Mouse (Mus musculus): ENCODE results near the gene Ecsit.
"Not testable (repeated sequence)": the region's sequence is repeated elsewhere in the genome, so short reads cannot be mapped to it uniquely, and the experiment has no call there.

Gene Ecsit

DNA sequence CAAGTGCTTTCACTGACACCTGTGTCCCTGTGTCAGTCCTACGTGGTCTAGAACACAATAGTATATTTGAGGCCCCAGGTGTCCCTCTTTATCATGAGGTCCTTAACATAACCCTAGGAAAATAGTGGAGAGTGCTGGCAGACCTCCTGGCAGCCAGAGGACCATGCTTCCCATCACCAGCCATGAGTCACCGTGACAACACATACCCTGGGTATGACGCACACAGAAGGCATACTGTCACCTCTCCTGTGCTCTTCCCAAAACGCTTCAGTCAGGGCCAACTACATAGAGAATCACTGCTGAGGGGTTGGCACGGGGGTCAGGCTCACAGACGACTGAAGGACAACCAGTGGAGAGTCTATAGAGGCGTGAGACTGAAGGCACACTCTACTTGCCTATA, 4.7 kb upstream of the Ecsit start:
- DNase-seq (ENCODE audit: low spot score in 2 of 2) = no peak

GRCm38 (mm10) chr9:22089281-22089680, 4.0 kb upstream of the Ecsit start:
- DNase-seq (ENCODE audit: low spot score in 2 of 2) = no peak

GRCm38 (mm10) chr9:22087034-22087618, 1.9 kb upstream of the Ecsit start:
- DNase-seq (ENCODE audit: low spot score in 2 of 2) = no peak

DNA sequence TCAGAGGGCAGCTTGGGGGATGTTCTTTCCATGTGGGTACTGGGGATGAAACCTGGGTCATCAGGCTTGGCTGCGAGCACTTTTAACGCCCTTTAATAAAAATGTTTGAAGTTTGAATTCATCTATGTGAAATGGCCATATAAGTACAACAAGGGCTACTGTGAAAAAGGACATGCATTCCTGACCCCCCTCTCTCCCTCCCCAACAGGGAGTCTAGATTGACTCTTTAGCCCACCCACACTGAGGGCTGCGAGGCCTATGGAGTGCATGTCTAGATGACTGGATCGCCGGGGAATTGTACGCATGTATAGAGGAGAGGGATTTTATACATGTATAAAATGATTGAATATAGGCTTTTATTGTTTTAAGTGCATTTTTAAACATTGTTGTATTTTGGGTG, 774 bp upstream of the Ecsit start:
- no peak for DNase-seq (ENCODE audit: low spot score in 2 of 2)

- no peak for DNase-seq (ENCODE audit: low spot score in 2 of 2)
Observed at GRCm38 (mm10) chr9:22084667-22085021, 594 bp downstream of the Ecsit start.

- DNase-seq (ENCODE audit: low spot score in 2 of 2) = no peak
Observed at GRCm38 (mm10) chr9:22076223-22076622, 9.0 kb downstream of the Ecsit start.

GRCm38 (mm10) chr9:22075778-22076177, 9.5 kb downstream of the Ecsit start:
- DNase-seq (ENCODE audit: low spot score in 2 of 2) = not testable (repeated sequence)

DNA sequence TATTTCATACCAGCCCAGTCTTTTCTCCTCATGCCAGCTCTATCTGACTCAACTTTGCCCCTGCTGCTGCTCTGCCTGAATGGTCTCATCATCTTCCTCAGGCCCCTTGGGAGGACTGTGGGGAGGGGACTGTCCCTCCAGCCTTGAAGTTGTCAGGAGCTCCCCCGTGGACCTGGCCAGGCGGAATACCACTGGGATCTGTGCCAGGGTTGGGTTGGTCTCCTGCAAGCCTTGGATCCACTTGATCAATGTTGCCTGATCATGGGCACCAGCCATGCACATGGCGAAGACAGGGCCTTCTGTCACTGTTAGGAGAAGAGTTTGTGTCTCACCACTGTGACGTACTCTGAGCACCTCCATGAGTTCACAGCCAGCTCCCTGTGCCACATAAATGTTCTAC, 13.0 kb downstream of the Ecsit start:
- DNase-seq (ENCODE audit: low spot score in 2 of 2) = peak in 1 of 2 experiments; percentile 53

DNA sequence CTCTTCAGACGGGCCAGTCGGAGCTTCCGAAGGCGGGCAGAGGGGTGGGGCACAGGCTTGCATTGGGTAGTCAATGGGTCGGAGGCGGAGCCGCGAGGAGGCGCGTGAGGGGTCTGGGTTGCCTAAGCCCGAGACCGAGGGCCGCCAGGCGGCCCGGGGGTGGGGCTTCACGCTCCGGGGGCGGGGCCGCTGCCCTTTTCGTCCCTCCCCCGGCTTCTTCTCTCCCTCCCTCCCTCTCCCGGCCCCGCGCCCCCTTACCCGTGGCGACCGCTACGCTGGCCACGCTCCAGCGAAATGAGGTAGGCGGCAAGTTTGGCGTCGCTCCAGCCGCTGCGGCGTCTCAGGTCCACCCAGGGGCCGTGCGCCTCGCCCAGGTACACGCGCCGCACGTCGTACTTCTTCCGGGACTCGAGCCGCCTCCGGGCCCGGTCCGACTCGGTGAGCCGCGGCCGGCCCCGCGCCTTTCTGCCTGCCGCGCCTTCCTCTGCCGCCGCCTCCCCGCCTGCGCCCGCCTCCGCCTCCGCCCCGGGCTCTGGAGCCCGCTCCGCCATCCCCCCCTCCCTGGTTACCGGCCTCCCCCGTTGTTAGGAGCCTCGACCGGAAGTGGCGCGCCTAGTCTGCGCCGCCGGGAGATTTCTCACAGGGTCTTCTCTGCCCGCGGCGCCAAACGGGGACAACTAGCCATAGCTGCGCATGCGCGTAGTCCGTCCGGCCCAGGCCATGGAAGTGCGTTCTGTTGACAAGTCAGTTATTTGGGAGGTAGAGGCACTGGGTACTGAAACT, 14.3 kb downstream of the Ecsit start, which contains the start of the genes Gm49318 and Zfp653:
TSS of gene Gm49318 (minus strand) at position 469 of the 783 bp plus-strand sequence.
TSS of gene Zfp653 (minus strand) at position 586 of the 783 bp plus-strand sequence.
- DNase-seq (ENCODE audit: low spot score in 2 of 2) = peak; percentile 98 to 99

DNA sequence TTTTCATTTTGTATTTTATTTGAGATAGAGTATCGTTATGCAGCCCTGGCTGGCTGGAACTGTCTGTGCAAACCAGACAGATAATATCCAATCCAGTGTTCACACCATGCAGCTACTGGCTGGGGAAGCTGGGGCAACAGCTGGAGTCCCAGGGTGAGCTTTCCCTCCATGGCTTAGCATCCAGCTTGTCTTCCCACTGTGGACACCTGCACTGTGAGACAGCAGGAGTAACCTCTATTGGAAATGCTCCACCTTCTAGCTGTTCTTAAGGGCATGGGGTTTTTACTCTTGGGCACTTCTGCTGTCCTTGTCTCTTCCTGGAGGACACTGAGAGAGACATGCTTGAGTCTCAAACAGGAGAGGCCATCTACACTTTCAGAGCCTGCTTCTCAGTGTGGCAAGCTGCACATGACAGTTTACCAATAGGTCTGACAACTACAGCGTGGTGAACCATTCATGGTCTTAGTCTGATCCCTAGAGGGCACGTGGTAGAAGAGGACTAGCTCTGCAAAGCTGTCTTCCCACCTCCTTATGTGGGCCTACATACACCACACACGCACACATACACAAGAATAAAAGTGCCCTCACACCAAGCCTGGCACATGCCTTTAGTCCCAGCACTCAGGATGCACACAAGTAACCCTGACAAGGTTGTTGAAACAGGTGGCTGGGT, 15.2 kb downstream of the Ecsit start:
- no peak for DNase-seq (ENCODE audit: low spot score in 2 of 2)

DNA sequence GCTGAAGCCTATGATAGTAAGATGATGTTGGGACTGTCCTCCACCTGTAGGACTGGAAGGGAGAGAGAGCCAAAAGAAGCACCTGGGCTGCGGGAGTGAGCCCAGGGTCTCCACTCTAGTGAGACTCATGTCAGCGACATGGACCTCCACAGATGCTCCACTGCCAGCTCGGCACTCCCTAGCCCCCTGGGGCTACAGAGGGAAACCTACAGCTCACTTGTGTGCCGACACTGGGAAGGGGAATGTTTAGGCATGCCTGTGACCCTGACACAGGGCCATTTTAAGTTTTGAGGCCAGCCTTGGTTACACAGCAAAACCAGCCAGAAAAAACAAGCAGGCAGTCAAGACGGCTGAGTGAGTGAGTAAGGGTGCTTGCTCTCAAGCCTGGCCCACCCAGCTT, 18.0 kb downstream of the Ecsit start:
- no peak for DNase-seq (ENCODE audit: low spot score in 2 of 2)

- DNase-seq (ENCODE audit: low spot score in 2 of 2) = peak in 1 of 2 experiments; percentile 66
Observed at GRCm38 (mm10) chr9:22066433-22066832, 18.8 kb downstream of the Ecsit start.

DNA sequence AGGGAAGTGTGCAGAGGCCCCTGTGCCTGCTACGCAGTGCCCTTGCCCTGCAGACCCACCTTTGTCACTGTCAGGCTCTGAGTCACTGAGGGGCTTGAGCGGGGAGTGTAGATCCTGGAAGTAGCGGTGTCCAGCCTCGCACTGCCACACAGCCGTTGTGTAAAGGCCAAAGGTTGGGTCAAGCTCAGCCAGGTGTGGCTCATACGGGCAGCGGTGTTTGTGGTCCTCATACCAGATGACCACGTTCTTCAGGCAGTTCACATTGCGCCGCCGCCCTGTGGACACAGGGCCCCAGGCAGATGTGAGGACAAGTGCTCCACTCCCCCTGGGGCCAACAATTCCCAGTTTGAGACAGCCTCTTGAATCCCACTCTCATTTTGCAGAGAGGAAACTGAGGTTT, 19.6 kb downstream of the Ecsit start:
- no peak for DNase-seq (ENCODE audit: low spot score in 2 of 2)

DNA sequence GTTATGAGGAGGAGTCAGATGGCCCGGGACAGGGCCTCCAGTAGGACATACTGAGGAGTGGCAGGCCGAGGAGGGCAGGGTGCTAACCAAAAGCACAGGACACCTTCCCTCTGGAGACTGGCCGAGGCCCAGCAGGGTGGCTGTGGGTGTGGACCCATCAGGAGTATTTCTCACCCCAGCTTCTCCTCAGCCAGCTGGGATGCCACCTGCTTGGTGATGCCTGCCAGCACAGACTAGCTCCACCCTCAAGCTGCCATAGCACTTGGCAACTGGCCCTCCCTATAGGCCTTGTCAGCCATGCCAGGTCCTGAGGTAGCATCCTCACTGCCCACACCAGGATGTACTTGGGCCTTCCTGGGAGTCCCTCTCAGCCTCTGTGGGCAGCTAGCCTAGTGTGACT, 20.9 kb downstream of the Ecsit start:
- peak; percentile 50 to 62 for DNase-seq (ENCODE audit: low spot score in 2 of 2)

DNA sequence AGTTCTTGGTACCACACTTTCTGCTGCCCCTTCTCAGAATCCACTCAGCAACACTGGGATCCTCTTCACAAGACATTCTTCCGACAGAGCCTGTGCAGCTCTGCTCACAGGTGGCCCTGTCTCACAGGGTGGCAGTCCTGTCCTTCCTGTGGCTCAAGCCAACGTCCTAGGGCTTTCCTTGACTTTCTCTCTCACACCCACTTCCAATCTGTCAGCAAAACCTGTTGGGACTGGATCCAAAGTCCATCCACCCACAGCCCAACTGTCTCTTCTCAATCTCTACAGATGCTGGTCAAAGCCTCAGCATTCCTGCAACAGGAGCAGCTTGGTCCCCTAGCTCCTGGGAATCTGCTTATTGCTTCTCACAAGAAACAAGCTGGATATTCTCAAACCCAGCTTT, 23.9 kb downstream of the Ecsit start:
- DNase-seq (ENCODE audit: low spot score in 2 of 2) = peak; percentile 45 to 63

DNA sequence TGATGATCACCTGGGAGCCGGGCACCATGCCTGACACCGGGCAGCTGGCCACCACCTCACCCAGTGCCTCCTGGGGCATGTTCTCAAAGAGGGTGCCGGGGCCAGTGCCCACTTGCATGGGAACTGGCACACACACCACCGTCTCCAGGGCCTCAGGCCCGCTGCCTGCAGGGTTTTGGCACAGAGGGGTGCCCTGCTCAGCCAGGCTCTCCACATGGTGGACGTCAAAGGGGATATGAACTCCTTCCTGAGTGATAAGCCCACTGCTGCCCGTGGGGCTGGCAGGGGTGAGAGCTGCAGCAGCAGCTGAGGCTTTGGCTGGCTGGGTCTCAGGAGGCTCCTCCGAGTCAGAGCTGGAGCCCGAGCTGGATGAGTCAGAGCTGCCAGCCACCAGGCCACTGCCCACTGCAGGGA, 27.2 kb downstream of the Ecsit start:
- peak; percentile 53 to 61 for DNase-seq (ENCODE audit: low spot score in 2 of 2)

DNA sequence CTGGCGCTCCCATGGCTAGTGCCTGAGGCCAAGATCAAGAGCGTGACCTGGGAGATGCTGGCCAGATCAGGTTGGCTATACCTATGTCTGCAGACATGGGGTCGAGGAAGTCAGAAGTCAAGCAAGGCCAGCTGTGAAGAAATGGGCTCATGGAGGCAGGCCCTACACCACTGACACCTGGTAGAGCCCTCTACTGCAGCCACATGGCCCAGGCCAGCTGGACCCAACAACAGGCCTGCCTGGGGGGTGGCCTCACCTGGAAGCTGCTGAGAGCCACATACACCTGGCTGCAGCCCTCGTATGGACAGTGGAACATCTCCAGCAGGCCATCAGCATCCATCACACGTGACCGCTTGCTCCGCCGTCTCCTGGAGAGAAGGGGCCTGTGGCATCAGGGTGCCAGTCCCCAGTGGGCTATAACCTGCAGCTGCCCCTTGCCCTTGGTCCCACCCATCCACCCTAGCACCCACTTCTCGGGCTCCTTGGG, 28.2 kb downstream of the Ecsit start:
- DNase-seq (ENCODE audit: low spot score in 2 of 2) = peak; percentile 29 to 54

GRCm38 (mm10) chr9:22056303-22056910, 28.8 kb downstream of the Ecsit start:
- DNase-seq (ENCODE audit: low spot score in 2 of 2) = peak; percentile 26 to 48

DNA sequence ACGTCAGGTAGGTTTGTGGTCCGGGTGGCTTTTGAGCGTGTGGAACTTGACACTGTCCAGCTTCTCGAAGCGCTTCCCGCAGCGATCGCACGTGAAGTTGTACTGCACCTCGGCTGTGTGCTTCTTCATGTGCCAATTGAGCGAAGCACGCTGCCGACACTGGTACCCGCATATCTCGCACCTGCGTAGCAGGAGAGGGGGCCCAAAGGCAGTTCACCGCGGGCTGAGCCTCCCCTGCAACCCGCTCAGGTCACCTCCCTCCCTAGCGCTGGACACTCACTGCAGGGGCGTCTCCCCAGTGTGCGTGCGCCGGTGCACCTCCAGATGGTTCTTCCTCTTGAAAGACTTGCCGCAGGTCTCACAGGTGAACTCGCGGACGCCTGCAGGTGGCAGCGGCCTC, 29.5 kb downstream of the Ecsit start:
- DNase-seq (ENCODE audit: low spot score in 2 of 2) = peak; percentile 37 to 54

DNA sequence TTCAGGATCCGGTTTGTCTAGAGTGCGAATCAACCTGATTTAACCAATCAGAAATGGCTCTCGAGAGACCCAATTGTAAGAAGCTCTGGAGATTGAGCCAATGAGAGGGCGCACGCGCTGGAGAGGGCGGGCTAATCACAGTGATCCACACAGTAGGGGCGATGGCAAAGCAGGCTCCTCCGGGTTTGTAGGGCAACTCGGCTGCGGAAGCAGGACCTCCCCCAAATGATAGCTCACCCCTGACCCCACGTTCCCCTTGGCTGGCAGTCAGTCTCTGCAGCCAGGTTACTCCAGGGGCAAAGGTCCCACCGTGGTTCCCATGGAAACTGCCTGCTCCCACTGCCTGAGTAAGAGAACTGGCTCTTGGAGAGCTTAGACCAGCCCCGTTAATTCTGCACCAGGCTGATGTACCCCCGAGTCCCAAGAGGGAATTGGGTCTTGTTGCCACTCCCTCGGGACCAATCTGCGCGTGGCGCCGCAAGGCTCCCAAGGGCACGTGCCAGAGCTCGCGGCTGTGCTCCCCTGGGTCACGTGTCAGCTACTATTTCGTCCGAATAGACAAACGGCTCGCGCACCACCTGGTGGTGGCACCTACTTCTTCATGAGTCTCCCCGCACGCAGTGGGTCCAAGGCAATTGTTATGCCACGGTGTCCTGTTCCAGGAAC, 30.7 kb downstream of the Ecsit start:
- DNase-seq (ENCODE audit: low spot score in 2 of 2) = peak; percentile 90 to 92

GRCm38 (mm10) chr9:22053657-22054056, 31.6 kb downstream of the Ecsit start:
- no peak for DNase-seq (ENCODE audit: low spot score in 2 of 2)

- DNase-seq (ENCODE audit: low spot score in 2 of 2) = peak; percentile 93 to 94
Observed at GRCm38 (mm10) chr9:22051958-22052254, 33.3 kb downstream of the Ecsit start, which contains the start of gene Elavl3. Gene Elavl3, minus strand, starts transcription at chr9:22052023.
